Mouse (Mus musculus) liver, embryonic 11.5 days (tissue): Measurements from ENCODE around the gene Amz2. TPM values are rescaled to one million over a fixed set of nuclear protein-coding genes. Genes with fewer than 3 reads are reported as not detected.
"Not testable (repeated sequence)": the region's sequence is repeated elsewhere in the genome, so short reads cannot be mapped to it uniquely, and the experiment has no call there.

Experiments used
- ATAC-seq: fragments of 200-750 bp; cut with Nextera tagmentation; replicated peaks from 2 replicates; pipeline ENCODE4 v1.8.0; 2017; ENCODE audit warnings: moderate number of reproducible peaks, mild to moderate bottlenecking, moderate TSS enrichment, moderate library complexity; ENCODE audit not compliant: low FRiP score
- DNase-seq: peaks from one replicate; pipeline ENCODE4 v3.0.0-alpha.2; 2017; ENCODE audit warnings: low spot score
- H3K27ac ChIP-seq: fragments of 300-500 bp; sonication (generic); 2 replicates; pipeline ENCODE4 v1.5.1; 2014; ENCODE audit warnings: mild to moderate bottlenecking, low read depth, low read length, control low read depth
- H3K27me3 ChIP-seq: fragments of 300-500 bp; sonication (generic); replicated peaks from 2 replicates; pipeline ENCODE4 v1.6.1; 2014; ENCODE audit warnings: low read length, mixed read lengths; ENCODE audit not compliant: control insufficient read depth, insufficient read depth
- H3K36me3 ChIP-seq: fragments of 300-500 bp; sonication (generic); 2 replicates; pipeline ENCODE4 v1.6.1; 2014; ENCODE audit warnings: mild to moderate bottlenecking, low read length, moderate library complexity, mixed read lengths; ENCODE audit not compliant: control insufficient read depth, insufficient read depth
- H3K4me1 ChIP-seq: fragments of 300-500 bp; sonication (generic); replicated peaks from 2 replicates; pipeline ENCODE4 v1.6.1; 2014; ENCODE audit warnings: low read length, mixed read lengths; ENCODE audit not compliant: control insufficient read depth, insufficient read depth
- H3K4me2 ChIP-seq: fragments of 300-500 bp; sonication (generic); 2 replicates; pipeline ENCODE4 v1.6.1; 2014; ENCODE audit warnings: mild to moderate bottlenecking, control low read depth, moderate library complexity
- H3K4me3 ChIP-seq: fragments of 300-500 bp; sonication (generic); 2 replicates; pipeline ENCODE4 v1.5.1; 2014; ENCODE audit warnings: low read depth, low read length, control low read depth
- H3K9ac ChIP-seq: fragments of 300-500 bp; sonication (generic); 2 replicates; pipeline ENCODE4 v1.6.1; 2014; ENCODE audit warnings: low read depth, low read length, control low read depth
- H3K9me3 ChIP-seq: fragments of 300-500 bp; sonication (generic); 2 replicates; pipeline ENCODE4 v1.6.1; 2016; ENCODE audit warnings: low read length, inconsistent platforms, mixed read lengths; ENCODE audit not compliant: control insufficient read depth
- WGBS: fragments of 180-500 bp; shearing (Covaris S2); extraction: QIAGEN DNeasy Blood & Tissue Kit; methylation state at CpG from one replicate; pipeline ENCODE4 v1.1.7; 2014; 5-methylcytosine and 5-hydroxymethylcytosine counted together
- polyA plus RNA-seq: library from polyadenylated mRNA; unstranded; fragments of >200 nt; fragmentation: Nextera tagmentation; extraction: Ambion mirVana; gene quantifications from 2 replicates; pipeline ENCODE4 v1.2.1, GENCODE M21; 2014

Amz2 gene
- polyA plus RNA-seq, 1 experiment from 2014 or later, result 35.5 TPM

- no peak for ATAC-seq
- Histone ChIP-seq H3K4me3 (no peak overlapping the region), H3K9me3 (no peaks in the 10 kb centered on the region), H3K36me3 (no peaks in the 10 kb centered on the region), H3K4me2 (no peak overlapping the region), H3K27ac (no peak overlapping the region), H3K4me1 (peaks cover 9% of the 10 kb centered on the region), H3K27me3 (no peaks in the 10 kb centered on the region), H3K9ac (no peak overlapping the region)
- WGBS, result 67% methylated on average over 9 of the region's 10 CpGs
- no peak for DNase-seq
Measured at GRCm38 (mm10) chr11:109487991-109488684, 62.4 kb downstream of the Amz2 start.

DNA sequence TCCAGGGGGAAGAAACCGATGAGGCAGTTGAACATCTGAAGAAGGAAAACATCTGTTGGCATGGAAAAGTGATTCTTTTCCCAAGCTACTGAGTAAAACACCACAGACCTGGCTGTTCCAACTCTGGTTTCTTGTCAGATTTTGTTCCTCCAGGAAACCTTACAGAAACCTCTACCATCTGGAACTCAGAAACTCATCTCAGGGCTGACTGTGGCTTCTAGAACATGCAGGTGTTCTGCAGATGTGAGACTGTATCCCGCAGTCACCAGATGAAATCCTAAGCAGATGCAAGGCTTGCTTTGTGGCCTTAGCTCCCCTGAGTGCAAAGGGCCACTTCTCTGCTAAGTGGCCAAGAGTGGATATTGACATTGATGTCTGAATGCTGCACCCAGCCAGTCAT is 64.0 kb downstream of the Amz2 start:
- DNase-seq (no peak), ATAC-seq (no peak)
- no peak overlapping the region for H3K4me3 ChIP-seq
- WGBS, result 86% methylated on average over 2 of the region's 2 CpGs
- H3K4me1 ChIP-seq, result peaks cover 17% of the 10 kb centered on the region
- H3K27me3 ChIP-seq, result no peaks in the 10 kb centered on the region
- H3K9me3 ChIP-seq, result no peaks in the 10 kb centered on the region
- H3K27ac ChIP-seq, result no peak overlapping the region
- no peaks in the 10 kb centered on the region for H3K36me3 ChIP-seq
- H3K9ac ChIP-seq, result no peak overlapping the region
- H3K4me2 ChIP-seq, result no peak overlapping the region

DNA sequence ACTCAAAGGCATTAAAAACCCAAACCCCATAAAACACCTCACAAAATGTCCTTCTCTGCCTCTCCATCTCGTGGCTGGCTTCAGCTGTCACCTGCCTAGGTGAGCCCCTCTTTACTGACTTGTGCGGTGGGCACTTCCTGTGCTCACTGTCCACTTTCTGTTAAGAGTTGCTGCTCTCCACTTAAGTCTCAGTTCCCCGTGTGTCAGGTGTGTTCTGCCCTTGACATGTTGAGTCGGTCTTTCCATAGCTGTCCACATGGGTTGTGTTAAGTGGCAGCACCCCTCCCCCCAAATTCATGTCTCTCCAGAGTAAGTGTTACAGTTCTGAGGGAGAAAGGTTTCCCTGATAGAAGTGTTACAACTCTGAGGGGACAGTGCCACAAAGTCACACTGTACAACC is 66.1 kb downstream of the Amz2 start:
- no peak overlapping the region for H3K27ac ChIP-seq
- H3K4me1 ChIP-seq, result peaks cover 38% of the 10 kb centered on the region
- H3K9ac ChIP-seq, result no peak overlapping the region
- H3K4me3 ChIP-seq, result no peak overlapping the region
- H3K36me3 ChIP-seq, result no peaks in the 10 kb centered on the region
- H3K27me3 ChIP-seq, result no peaks in the 10 kb centered on the region
- WGBS, result 73% methylated on average over 4 of the region's 4 CpGs
- ATAC-seq (no peak), DNase-seq (no peak)
- no peaks in the 10 kb centered on the region for H3K9me3 ChIP-seq
- no peak overlapping the region for H3K4me2 ChIP-seq

DNA sequence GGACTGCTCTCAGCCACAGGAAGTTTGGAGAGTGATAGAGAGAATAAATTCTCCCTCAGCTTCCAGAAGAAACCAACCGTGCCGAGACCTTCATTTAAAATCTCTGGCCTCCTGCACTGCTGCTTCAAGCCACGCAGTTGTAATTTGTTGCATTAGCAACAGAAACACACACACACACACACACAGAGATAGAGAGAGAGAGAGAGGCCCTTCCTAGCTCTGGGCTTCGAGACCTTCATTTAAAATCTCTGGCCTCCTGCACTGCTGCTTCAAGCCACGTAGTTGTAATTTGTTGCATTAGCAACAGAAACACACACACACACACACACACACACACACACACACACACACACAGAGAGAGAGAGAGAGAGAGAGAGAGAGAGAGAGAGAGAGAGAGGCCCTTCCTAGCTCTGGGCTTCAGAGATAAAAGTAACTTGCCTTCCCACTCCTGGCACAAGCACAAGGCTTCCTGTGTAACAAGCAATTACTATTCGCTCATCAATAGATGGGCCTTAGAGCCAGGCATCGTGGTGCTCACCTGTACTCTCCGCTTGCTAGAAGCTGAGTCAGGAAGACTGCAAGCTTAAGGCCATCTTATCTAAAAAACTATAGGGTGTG is 67.2 kb downstream of the Amz2 start:
- not testable (repeated sequence) for H3K4me3 ChIP-seq, H3K4me2 ChIP-seq, H3K9me3 ChIP-seq, H3K27me3 ChIP-seq, H3K36me3 ChIP-seq, DNase-seq
- Histone ChIP-seq H3K9ac (peak overlapping the region; percentile 3; the same call in 1 of the 2 replicates), H3K27ac (peak overlapping the region; percentile 36), H3K4me1 (peaks cover 41% of the 10 kb centered on the region)
- ATAC-seq, result peak; percentile 71
- WGBS, result 40% methylated on average over 8 of the region's 8 CpGs

DNA sequence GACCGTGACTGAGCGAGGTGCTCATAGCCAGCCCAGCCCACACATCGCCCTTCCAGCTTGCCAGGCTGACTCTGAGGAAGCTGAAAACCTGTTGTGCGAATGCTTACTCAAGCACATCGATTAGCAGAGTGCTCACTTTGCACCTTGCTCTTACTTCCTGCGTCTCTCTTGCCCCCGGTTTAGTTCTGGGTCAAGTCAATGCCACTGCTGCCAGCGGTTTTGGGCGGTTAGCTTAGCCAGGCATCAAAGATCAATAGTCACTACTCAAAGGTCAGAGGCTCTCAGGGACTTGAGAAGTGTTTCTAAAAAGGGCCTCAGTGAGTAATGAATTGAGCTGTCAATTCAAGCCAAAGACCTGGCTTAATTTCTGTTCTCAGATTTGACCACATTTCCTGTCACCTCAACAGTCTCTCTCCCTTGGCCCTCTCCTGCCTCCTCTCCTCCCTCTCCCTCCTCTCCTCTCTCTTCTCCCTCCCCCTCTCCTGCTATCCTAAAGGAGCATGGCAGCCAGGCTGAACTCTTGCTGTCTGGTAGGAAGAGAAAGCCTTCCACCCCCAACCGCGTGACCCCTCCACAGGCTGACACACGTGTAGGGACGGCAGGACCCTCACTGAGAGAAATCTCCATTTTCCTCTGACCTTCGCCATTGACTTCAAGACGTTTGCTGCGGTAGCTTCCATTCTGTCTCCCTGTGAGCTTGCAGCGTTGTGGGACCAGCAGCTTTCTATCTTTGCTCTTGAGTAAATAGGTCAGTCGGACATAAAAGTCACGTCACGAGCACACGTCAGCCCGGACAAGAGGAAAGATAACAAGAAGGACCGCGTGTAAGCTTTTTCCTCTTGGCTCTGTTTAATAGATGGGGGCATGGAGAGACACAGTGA is 69.4 kb downstream of the Amz2 start:
- no peak overlapping the region for H3K4me3 ChIP-seq
- DNase-seq (no peak), ATAC-seq (no peak)
- H3K27ac ChIP-seq, result peak overlapping the region; percentile 15; the same call in 1 of the 2 replicates
- no peaks in the 10 kb centered on the region for H3K36me3 ChIP-seq
- peak overlapping the region; percentile 23 for H3K4me2 ChIP-seq
- H3K4me1 ChIP-seq, result peaks cover 41% of the 10 kb centered on the region
- peak overlapping the region; percentile 1; the same call in 1 of the 2 replicates for H3K9ac ChIP-seq
- no peaks in the 10 kb centered on the region for H3K27me3 ChIP-seq
- WGBS, result 50% methylated on average over 24 of the region's 24 CpGs
- H3K9me3 ChIP-seq, result no peaks in the 10 kb centered on the region

DNA sequence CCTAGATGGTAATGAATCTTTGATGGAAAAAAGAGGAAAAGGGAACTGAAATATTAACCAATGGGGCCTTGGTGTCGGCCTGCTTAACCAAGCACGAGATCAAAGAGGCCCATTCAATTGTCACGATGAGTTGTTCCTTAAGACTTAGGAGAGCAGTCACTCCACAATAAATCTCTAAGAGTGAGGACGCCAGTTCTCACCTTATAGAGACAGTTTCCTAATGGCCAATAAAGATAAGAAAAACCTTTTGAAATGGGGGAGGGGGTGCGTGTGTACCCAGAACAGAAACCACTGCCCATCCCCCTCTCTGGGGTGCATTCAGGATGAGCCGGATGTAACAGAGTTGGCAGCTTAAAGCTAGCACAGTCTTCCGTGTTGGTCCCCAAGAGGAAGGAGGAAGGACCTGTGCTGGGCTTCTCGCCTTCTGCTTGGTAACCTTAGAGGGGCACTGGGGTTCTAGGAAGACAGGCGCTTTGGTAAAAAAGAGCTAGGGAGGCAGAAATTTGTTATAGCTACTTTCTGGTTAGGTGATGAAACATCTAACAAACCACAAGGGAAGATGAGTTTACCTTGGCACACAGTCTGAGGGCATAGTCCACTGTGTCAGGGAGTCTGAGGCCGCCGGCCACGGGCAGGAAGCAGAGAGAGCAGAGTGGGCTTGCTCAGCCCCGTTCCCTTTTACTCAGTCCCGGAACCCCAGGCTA is 70.2 kb downstream of the Amz2 start:
- DNase-seq, result no peak
- Histone ChIP-seq H3K9me3 (no peaks in the 10 kb centered on the region), H3K27ac (peak overlapping the region; percentile 15; the same call in 1 of the 2 replicates), H3K4me2 (peak overlapping the region; percentile 16), H3K27me3 (no peaks in the 10 kb centered on the region), H3K4me1 (peaks cover 41% of the 10 kb centered on the region), H3K36me3 (no peaks in the 10 kb centered on the region), H3K4me3 (no peak overlapping the region), H3K9ac (peak overlapping the region; percentile 12; the same call in 1 of the 2 replicates)
- 30% methylated on average over 14 of the region's 14 CpGs for WGBS
- peak; percentile 28; the same call in 1 of the 2 replicates for ATAC-seq

- Histone ChIP-seq H3K9ac (0 out of 2 replicates have a peak overlapping the region, but pooled peaks have one; percentile 12), H3K4me1 (peaks cover 41% of the 10 kb centered on the region), H3K4me2 (no peak overlapping the region), H3K36me3 (no peaks in the 10 kb centered on the region), H3K9me3 (no peaks in the 10 kb centered on the region), H3K4me3 (no peak overlapping the region), H3K27me3 (no peaks in the 10 kb centered on the region), H3K27ac (no peak overlapping the region)
- ATAC-seq (no peak), DNase-seq (no peak)
- 77% methylated on average over 7 of the region's 7 CpGs for WGBS
Measured at GRCm38 (mm10) chr11:109496475-109496993, 70.8 kb downstream of the Amz2 start.
